In genomic region chr16:20536081-20536665, GRCm38 (mm10) we compare ENCODE assay signal across 8 mouse cellular contexts. TPM values are rescaled to one million over a fixed set of nuclear protein-coding genes. Genes with fewer than 3 reads are reported as not detected.
DNase-seq lines count a peak whose midpoint lies in the region; ATAC-seq lines count a peak whose summit lies in the region.

No protein-coding gene starts in this region.

- DNase-seq in heart, postnatal 36 days: no peak
- DNase-seq in 3T3-L1 (ENCODE audit: low read depth, low spot score): peak; percentile 23
- no peak for DNase-seq in liver, embryonic 13.5 days
- DNase-seq in adrenal gland, postnatal 14 days: no peak
- no peak for DNase-seq in adrenal gland, adult 8-10 months

- peak overlapping the region; percentile 91 for H3K4me2 ChIP-seq in heart, embryonic 11.5 days
- peak overlapping the region; percentile 89 for H3K4me2 ChIP-seq in forebrain, embryonic 12.5 days
- H3K4me2 ChIP-seq in liver, embryonic 13.5 days: peak overlapping the region; percentile 88

- H3K27ac ChIP-seq in heart, embryonic 11.5 days (ENCODE audit: low read depth, low read length): peak overlapping the region; percentile 84
- H3K27ac ChIP-seq in forebrain, embryonic 12.5 days: 0 out of 2 replicates have a peak overlapping the region, but pooled peaks have one; percentile 86
- H3K27ac ChIP-seq in liver, embryonic 13.5 days: peak overlapping the region; percentile 94

- peak overlapping the region; percentile 89 for H3K9ac ChIP-seq in heart, embryonic 11.5 days (ENCODE audit: low read depth, low read length)
- peak overlapping the region; percentile 95 for H3K9ac ChIP-seq in forebrain, embryonic 12.5 days
- H3K9ac ChIP-seq in liver, embryonic 13.5 days: peak overlapping the region; percentile 91

- intact Hi-C loops in heart, postnatal 36 days (cut with DNase I): loop anchor here (1.0 to 5.0 kb wide), 3 partner anchors 19 to 136 kb away; partner anchors contain the start of gene Psmd2

- no peaks in the 10 kb centered on the region for H3K9me3 ChIP-seq in heart, embryonic 11.5 days (replicated peaks; ENCODE audit: control insufficient read depth, low read length)
- no peaks in the 10 kb centered on the region for H3K9me3 ChIP-seq in forebrain, embryonic 12.5 days
- no peaks in the 10 kb centered on the region for H3K9me3 ChIP-seq in liver, embryonic 13.5 days (replicated peaks)

- peaks cover 30% of the 10 kb centered on the region for H3K36me3 ChIP-seq in heart, embryonic 11.5 days (ENCODE audit: control insufficient read depth, insufficient read depth, low read length)
- H3K36me3 ChIP-seq in forebrain, embryonic 12.5 days (replicated peaks): peaks cover 61% of the 10 kb centered on the region
- H3K36me3 ChIP-seq in liver, embryonic 13.5 days: peaks cover 49% of the 10 kb centered on the region

- no peaks in the 10 kb centered on the region for H3K27me3 ChIP-seq in heart, embryonic 11.5 days (ENCODE audit: control insufficient read depth, insufficient read depth, low read length)
- H3K27me3 ChIP-seq in forebrain, embryonic 12.5 days: no peaks in the 10 kb centered on the region
- no peaks in the 10 kb centered on the region for H3K27me3 ChIP-seq in liver, embryonic 13.5 days

- 33% methylated on average over 9 of the region's 9 CpGs for WGBS in heart, embryonic 11.5 days (ENCODE audit: insufficient replicate concordance)
- WGBS in forebrain, embryonic 12.5 days: 32% methylated on average over 9 of the region's 9 CpGs
- 16% methylated on average over 9 of the region's 9 CpGs for WGBS in liver, embryonic 13.5 days (ENCODE audit: insufficient replicate concordance)

- ATAC-seq in heart, embryonic 11.5 days (replicated peaks; ENCODE audit: insufficient number of reproducible peaks, low FRiP score, low TSS enrichment): no peak
- ATAC-seq in forebrain, embryonic 12.5 days (ENCODE audit: low FRiP score): no peak
- no peak for ATAC-seq in liver, embryonic 13.5 days (ENCODE audit: low read depth)
- no peak for ATAC-seq in inflammation-experienced regulatory T-cells, adult 6 months

- H3K4me3 ChIP-seq in heart, embryonic 11.5 days (ENCODE audit: low read depth, low read length): peak overlapping the region; percentile 78
- peak overlapping the region; percentile 92 for H3K4me3 ChIP-seq in forebrain, embryonic 12.5 days (replicated peaks)
- H3K4me3 ChIP-seq in liver, embryonic 13.5 days (replicated peaks): peak overlapping the region; percentile 80

- H3K4me1 ChIP-seq in heart, embryonic 11.5 days (ENCODE audit: control insufficient read depth, insufficient read depth, low read length): peaks cover 25% of the 10 kb centered on the region
- H3K4me1 ChIP-seq in forebrain, embryonic 12.5 days: peaks cover 26% of the 10 kb centered on the region
- peaks cover 49% of the 10 kb centered on the region for H3K4me1 ChIP-seq in liver, embryonic 13.5 days (replicated peaks)

RNA-seq across cellular contexts. Expression of gene Ap2m1, which starts 0.9 kb away (rescaled TPM):
- 490 and 502 TPM in 2 replicates for polyA plus RNA-seq in heart, embryonic 11.5 days (2014; fragmentation: Nextera tagmentation; extraction: Ambion mirVana)
- 100 to 1,000 TPM; 210 to 214 TPM for total RNA-seq in heart, postnatal 36 days (2021)
- 834 and 882 TPM in 2 replicates for polyA plus RNA-seq in forebrain, embryonic 12.5 days (2016; fragmentation: Nextera tagmentation; extraction: Ambion mirVana)
- 413 and 466 TPM in 2 replicates for polyA plus RNA-seq in liver, embryonic 13.5 days (2015; fragmentation: Nextera tagmentation; extraction: Ambion mirVana)
- total RNA-seq in adrenal gland, postnatal 14 days (2021): 292 and 316 TPM in 2 replicates
- polyA plus RNA-seq in inflammation-experienced regulatory T-cells, adult 6 months (2017; shearing (Covaris generic)): 100 to 1,000 TPM; 494 to 560 (median 499) TPM
- total RNA-seq in adrenal gland, adult 8-10 months (2022): 100 to 1,000 TPM; 273 to 406 (median 325) TPM

RNA-seq across cellular contexts. Expression of gene Abcf3, which starts 12.2 kb away (rescaled TPM):
- polyA plus RNA-seq in heart, embryonic 11.5 days (2014; fragmentation: Nextera tagmentation; extraction: Ambion mirVana): 41.4 and 44.9 TPM in 2 replicates
- total RNA-seq in heart, postnatal 36 days (2021): 10 to 100 TPM; 62.6 to 65.9 TPM
- 60.9 and 74.3 TPM in 2 replicates for polyA plus RNA-seq in forebrain, embryonic 12.5 days (2016; fragmentation: Nextera tagmentation; extraction: Ambion mirVana)
- polyA plus RNA-seq in liver, embryonic 13.5 days (2015; fragmentation: Nextera tagmentation; extraction: Ambion mirVana): 27.0 and 27.9 TPM in 2 replicates
- total RNA-seq in adrenal gland, postnatal 14 days (2021): 73.4 and 77.8 TPM in 2 replicates
- polyA plus RNA-seq in inflammation-experienced regulatory T-cells, adult 6 months (2017; shearing (Covaris generic)): 10 to 100 TPM; 49.8 to 94.5 (median 71.5) TPM
- 100 to 1,000 TPM in 2 of 4 experiments, 10 to 100 TPM in 2; 80.8 to 118 (median 97.5) TPM for total RNA-seq in adrenal gland, adult 8-10 months (2022)

RNA-seq across cellular contexts. Expression of gene Dvl3, which starts 19.4 kb away (rescaled TPM):
- polyA plus RNA-seq in heart, embryonic 11.5 days (2014; fragmentation: Nextera tagmentation; extraction: Ambion mirVana): 32.2 and 34.8 TPM in 2 replicates
- total RNA-seq in heart, postnatal 36 days (2021): 10 to 100 TPM; 44.9 to 47.2 TPM
- polyA plus RNA-seq in forebrain, embryonic 12.5 days (2016; fragmentation: Nextera tagmentation; extraction: Ambion mirVana): 43.9 and 51.2 TPM in 2 replicates
- 3.7 and 4.8 TPM in 2 replicates for polyA plus RNA-seq in liver, embryonic 13.5 days (2015; fragmentation: Nextera tagmentation; extraction: Ambion mirVana)
- total RNA-seq in adrenal gland, postnatal 14 days (2021): 43.3 and 43.8 TPM in 2 replicates
- 10 to 100 TPM; 10.9 to 19.2 (median 12.4) TPM for polyA plus RNA-seq in inflammation-experienced regulatory T-cells, adult 6 months (2017; shearing (Covaris generic))
- 10 to 100 TPM; 34.1 to 55.2 (median 45.5) TPM for total RNA-seq in adrenal gland, adult 8-10 months (2022)

RNA-seq across cellular contexts. Expression of gene Eif2b5, which starts 37.6 kb away (rescaled TPM):
- 83.3 and 96.1 TPM in 2 replicates for polyA plus RNA-seq in heart, embryonic 11.5 days (2014; fragmentation: Nextera tagmentation; extraction: Ambion mirVana)
- total RNA-seq in heart, postnatal 36 days (2021): 10 to 100 TPM; 54.4 to 64.3 TPM
- 120 and 125 TPM in 2 replicates for polyA plus RNA-seq in forebrain, embryonic 12.5 days (2016; fragmentation: Nextera tagmentation; extraction: Ambion mirVana)
- 71.1 and 75.5 TPM in 2 replicates for polyA plus RNA-seq in liver, embryonic 13.5 days (2015; fragmentation: Nextera tagmentation; extraction: Ambion mirVana)
- 61.6 and 62.7 TPM in 2 replicates for total RNA-seq in adrenal gland, postnatal 14 days (2021)
- 10 to 100 TPM; 13.1 to 19.0 (median 14.8) TPM for polyA plus RNA-seq in inflammation-experienced regulatory T-cells, adult 6 months (2017; shearing (Covaris generic))
- total RNA-seq in adrenal gland, adult 8-10 months (2022): 10 to 100 TPM; 62.4 to 72.6 (median 66.0) TPM

RNA-seq across cellular contexts. Expression of gene Vwa5b2, which starts 53.1 kb away (rescaled TPM):
- 0.08 and 0.20 TPM in 2 replicates for polyA plus RNA-seq in heart, embryonic 11.5 days (2014; fragmentation: Nextera tagmentation; extraction: Ambion mirVana)
- under 1 TPM in 1 of 2 experiments, not detected in 1; 0.05 TPM for total RNA-seq in heart, postnatal 36 days (2021)
- polyA plus RNA-seq in forebrain, embryonic 12.5 days (2016; fragmentation: Nextera tagmentation; extraction: Ambion mirVana): 2.0 and 2.8 TPM in 2 replicates
- polyA plus RNA-seq in liver, embryonic 13.5 days (2015; fragmentation: Nextera tagmentation; extraction: Ambion mirVana): 0.21 and 0.23 TPM in 2 replicates
- total RNA-seq in adrenal gland, postnatal 14 days (2021): 1.4 and 2.1 TPM in 2 replicates
- polyA plus RNA-seq in inflammation-experienced regulatory T-cells, adult 6 months (2017; shearing (Covaris generic)): under 1 TPM in 2 of 3 experiments, not detected in 1; 0.24 to 0.31 TPM
- total RNA-seq in adrenal gland, adult 8-10 months (2022): 1 to 10 TPM in 3 of 4 experiments, under 1 TPM in 1; 0.87 to 4.9 (median 2.7) TPM
